Mouse (Mus musculus): ENCODE results near the gene Pmvk. TPM values are rescaled to one million over a fixed set of nuclear protein-coding genes. Genes with fewer than 3 reads are reported as not detected.

The Pmvk gene
- polyA plus RNA-seq, 1 experiment from 2014 or later = 70.4 TPM

GRCm38 (mm10) chr3:89435041-89435440 lies 19.3 kb upstream of the Pmvk start:
- H3K36me3 ChIP-seq = peaks cover 36% of the 10 kb centered on the region
- WGBS = 82% methylated on average over 7 of the region's 7 CpGs
- no peaks in the 10 kb centered on the region for H3K27me3 ChIP-seq (ENCODE audit: insufficient read depth, poor library complexity, severe bottlenecking)
- DNase-seq (ENCODE audit: low spot score) = no peak
- no peak overlapping the region for H3K27ac ChIP-seq
- peaks cover 48% of the 10 kb centered on the region for H3K4me1 ChIP-seq
- no peaks in the 10 kb centered on the region for H3K9me3 ChIP-seq
- no peak overlapping the region for H3K4me3 ChIP-seq

DNA sequence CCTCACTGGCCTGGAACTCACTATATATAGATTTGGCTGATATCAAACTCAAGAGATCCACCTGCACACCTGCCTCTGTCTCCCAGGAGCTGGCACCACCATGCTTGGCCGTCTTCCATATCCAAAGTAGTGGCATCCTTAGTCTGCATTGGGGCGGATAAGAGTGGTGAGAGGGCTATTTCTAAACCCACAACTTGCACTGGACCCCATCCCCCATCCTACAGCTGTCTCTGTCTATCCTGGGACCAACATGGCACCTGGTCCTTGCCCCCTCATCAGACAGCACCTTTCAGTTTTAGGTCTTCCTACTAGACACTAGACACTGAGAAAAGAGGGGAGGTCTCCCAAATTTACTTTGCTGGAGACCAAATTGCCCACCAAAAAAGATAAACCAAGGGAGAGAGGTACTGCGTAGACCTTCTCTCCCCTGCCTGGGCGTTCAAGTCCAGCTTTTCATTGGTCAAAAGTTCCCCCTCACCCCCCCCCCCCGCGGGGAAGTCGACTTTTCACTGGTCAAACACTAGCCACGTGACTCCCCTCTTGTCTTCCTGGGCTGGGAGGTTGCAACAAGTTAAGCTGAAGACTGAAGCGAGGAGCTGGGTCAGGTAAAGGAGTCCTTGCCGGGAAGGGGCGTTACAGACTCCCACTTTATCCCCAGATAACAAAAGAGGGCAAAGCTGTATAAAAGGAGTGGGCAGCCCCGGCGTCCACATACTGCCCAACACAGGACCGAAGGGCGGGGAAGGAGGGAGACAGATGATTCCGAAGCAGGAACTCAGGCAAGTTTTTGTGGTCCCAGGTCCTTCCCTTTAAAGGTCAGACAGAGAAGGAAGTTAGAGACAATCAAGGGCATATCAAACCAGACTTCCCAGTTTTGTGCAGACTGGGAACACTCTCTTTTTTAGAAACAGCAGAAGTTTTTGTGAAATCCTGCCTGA lies 17.9 kb upstream of the Pmvk start, which contains the start of gene Pbxip1:
Gene Pbxip1, plus strand, starts transcription at position 531 of the 938 bp plus-strand sequence.
- Histone ChIP-seq H3K4me3 (peak within 1 kb of the TSS; percentile 71), H3K9me3 (no peaks in the 10 kb centered on the region), H3K36me3 (peaks cover 49% of the 10 kb centered on the region), H3K27ac (peak within 1 kb of the TSS; percentile 92), H3K27me3 (ENCODE audit: insufficient read depth, poor library complexity, severe bottlenecking) (no peaks in the 10 kb centered on the region), H3K4me1 (peaks cover 41% of the 10 kb centered on the region)
- DNase-seq (ENCODE audit: low spot score) = peak; percentile 96
- 4% methylated on average over 16 of the region's 16 CpGs for WGBS

DNA sequence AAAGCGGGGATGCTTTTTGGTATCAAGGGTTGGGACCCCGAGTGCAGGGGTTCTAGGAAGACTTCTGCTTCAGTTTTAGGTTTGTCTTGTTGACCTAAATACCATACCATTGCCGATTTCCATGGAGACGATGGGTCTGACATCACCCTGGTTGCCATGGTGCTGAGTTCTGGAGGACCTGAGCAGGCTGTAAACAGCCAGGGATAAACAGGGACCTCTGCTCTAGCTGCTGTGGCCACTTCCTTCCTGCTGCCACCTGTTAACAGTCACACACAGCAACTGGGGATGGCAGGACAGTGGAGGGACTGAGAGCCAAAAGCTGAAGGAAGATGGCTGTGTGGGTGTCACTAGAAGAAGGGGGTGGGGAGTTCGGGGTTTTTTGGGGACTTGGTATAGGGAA lies 17.1 kb upstream of the Pmvk start:
- DNase-seq (ENCODE audit: low spot score) = no peak
- peaks cover 46% of the 10 kb centered on the region for H3K36me3 ChIP-seq
- H3K27ac ChIP-seq = peak overlapping the region; percentile 92
- no peaks in the 10 kb centered on the region for H3K9me3 ChIP-seq
- 36% methylated on average over 5 of the region's 5 CpGs for WGBS
- peaks cover 38% of the 10 kb centered on the region for H3K4me1 ChIP-seq
- peak overlapping the region; percentile 71 for H3K4me3 ChIP-seq
- no peaks in the 10 kb centered on the region for H3K27me3 ChIP-seq (ENCODE audit: insufficient read depth, poor library complexity, severe bottlenecking)

DNA sequence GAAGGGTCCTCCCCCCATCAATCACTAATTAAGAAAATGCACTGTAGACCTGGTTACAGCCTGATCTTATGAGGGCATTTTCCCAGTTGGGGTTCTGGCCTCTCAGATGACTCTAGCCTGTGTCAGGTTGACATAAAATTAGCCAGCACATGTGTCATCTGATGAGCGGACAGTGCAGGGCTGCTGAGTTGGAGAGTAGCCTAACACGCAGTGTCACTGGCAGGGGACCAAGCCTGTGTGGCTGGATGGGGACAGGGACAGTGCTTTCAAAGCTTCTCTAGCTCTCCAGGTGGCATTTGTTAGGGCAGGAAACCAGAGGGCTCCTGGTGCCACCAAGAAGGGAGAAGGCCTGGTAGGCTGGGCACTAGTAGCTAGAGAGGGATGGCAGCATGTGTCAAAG lies 13.7 kb upstream of the Pmvk start:
- no peak for DNase-seq (ENCODE audit: low spot score)
- Histone ChIP-seq H3K4me1 (peaks cover 21% of the 10 kb centered on the region), H3K27me3 (ENCODE audit: insufficient read depth, poor library complexity, severe bottlenecking) (no peaks in the 10 kb centered on the region), H3K27ac (no peak overlapping the region), H3K9me3 (no peaks in the 10 kb centered on the region), H3K4me3 (no peak overlapping the region), H3K36me3 (peaks cover 52% of the 10 kb centered on the region)
- WGBS = 96% methylated on average over 2 of the region's 2 CpGs

- 41% methylated on average over 13 of the region's 13 CpGs for WGBS
- no peak for DNase-seq (ENCODE audit: low spot score)
- Histone ChIP-seq H3K36me3 (peaks cover 41% of the 10 kb centered on the region), H3K27me3 (ENCODE audit: insufficient read depth, poor library complexity, severe bottlenecking) (no peaks in the 10 kb centered on the region), H3K4me3 (peak overlapping the region; percentile 24), H3K4me1 (peaks cover 52% of the 10 kb centered on the region), H3K27ac (peak overlapping the region; percentile 82), H3K9me3 (no peaks in the 10 kb centered on the region)
Observed at GRCm38 (mm10) chr3:89448720-89449537, 5.4 kb upstream of the Pmvk start.

GRCm38 (mm10) chr3:89449541-89449940 lies 4.8 kb upstream of the Pmvk start:
- peaks cover 36% of the 10 kb centered on the region for H3K36me3 ChIP-seq
- WGBS = 43% methylated on average over 7 of the region's 7 CpGs
- H3K27ac ChIP-seq = peak overlapping the region; percentile 82

DNA sequence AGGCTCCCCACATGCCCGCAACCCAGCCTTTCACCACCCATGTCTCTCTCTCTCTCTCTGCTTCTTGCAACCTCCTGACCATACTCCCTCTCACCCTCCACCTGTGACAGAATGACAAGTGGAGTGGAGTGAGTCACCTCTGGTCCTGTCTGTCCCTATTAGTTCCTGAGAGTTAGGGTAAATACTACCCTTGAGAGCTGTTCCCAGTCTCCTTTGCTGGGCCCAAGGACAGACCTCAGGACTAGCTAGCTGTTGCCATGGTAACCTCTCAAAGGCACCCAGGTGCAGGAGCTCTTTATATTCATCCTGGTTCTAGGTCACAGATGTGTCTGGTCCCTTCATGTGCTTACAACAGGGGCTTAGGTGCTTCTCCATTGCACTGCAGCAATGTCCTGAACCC lies 2.4 kb upstream of the Pmvk start:
- DNase-seq (ENCODE audit: low spot score) = no peak
- peaks cover 60% of the 10 kb centered on the region for H3K4me1 ChIP-seq
- H3K27me3 ChIP-seq (ENCODE audit: insufficient read depth, poor library complexity, severe bottlenecking) = no peaks in the 10 kb centered on the region
- peak overlapping the region; percentile 71 for H3K27ac ChIP-seq
- H3K4me3 ChIP-seq = no peak overlapping the region
- H3K9me3 ChIP-seq = no peaks in the 10 kb centered on the region
- WGBS = 64% methylated on average over 1 of the region's 1 CpGs
- H3K36me3 ChIP-seq = peaks cover 12% of the 10 kb centered on the region

More at GRCm38 (mm10) chr3:89449541-89449940, 4.8 kb upstream of the Pmvk start:
- Histone ChIP-seq H3K4me1 (peaks cover 55% of the 10 kb centered on the region), H3K27me3 (ENCODE audit: insufficient read depth, poor library complexity, severe bottlenecking) (no peaks in the 10 kb centered on the region), H3K9me3 (no peaks in the 10 kb centered on the region), H3K4me3 (peak overlapping the region; percentile 24; the same call in 1 of the 2 replicates)
- peak; percentile 87 for DNase-seq (ENCODE audit: low spot score)

DNA sequence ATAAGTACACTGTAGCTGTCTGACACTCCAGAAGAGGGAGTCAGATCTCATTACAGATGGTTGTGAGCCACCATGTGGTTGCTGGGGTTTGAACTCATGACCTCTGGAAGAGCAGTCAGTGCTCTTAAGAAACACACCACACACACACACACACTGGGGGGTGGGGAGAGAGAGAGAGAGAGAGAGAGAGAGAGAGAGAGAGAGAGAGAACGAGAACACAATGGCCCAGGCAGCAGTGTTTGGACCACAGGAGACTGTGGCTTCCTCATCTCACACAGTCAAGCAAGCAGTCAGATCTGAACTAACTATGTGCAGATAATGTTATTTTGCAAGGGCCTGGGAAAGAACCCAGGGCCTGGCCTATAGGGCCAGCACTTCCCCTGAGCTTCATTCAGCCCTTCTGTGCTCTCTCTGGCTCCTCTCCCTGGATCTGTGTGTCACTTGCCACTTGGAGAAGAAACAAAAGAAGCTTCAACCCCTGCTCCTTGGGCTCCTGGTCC lies 1.5 kb downstream of the Pmvk start:
- H3K27me3 ChIP-seq (ENCODE audit: insufficient read depth, poor library complexity, severe bottlenecking) = no peaks in the 10 kb centered on the region
- WGBS = 67% methylated on average over 1 of the region's 1 CpGs
- H3K27ac ChIP-seq = no peak overlapping the region
- 0 out of 2 replicates have a peak, but pooled peaks cover 2% of the 10 kb centered on the region for H3K36me3 ChIP-seq
- H3K9me3 ChIP-seq = no peaks in the 10 kb centered on the region
- no peak overlapping the region for H3K4me3 ChIP-seq
- peaks cover 54% of the 10 kb centered on the region for H3K4me1 ChIP-seq
- no peak for DNase-seq (ENCODE audit: low spot score)

DNA sequence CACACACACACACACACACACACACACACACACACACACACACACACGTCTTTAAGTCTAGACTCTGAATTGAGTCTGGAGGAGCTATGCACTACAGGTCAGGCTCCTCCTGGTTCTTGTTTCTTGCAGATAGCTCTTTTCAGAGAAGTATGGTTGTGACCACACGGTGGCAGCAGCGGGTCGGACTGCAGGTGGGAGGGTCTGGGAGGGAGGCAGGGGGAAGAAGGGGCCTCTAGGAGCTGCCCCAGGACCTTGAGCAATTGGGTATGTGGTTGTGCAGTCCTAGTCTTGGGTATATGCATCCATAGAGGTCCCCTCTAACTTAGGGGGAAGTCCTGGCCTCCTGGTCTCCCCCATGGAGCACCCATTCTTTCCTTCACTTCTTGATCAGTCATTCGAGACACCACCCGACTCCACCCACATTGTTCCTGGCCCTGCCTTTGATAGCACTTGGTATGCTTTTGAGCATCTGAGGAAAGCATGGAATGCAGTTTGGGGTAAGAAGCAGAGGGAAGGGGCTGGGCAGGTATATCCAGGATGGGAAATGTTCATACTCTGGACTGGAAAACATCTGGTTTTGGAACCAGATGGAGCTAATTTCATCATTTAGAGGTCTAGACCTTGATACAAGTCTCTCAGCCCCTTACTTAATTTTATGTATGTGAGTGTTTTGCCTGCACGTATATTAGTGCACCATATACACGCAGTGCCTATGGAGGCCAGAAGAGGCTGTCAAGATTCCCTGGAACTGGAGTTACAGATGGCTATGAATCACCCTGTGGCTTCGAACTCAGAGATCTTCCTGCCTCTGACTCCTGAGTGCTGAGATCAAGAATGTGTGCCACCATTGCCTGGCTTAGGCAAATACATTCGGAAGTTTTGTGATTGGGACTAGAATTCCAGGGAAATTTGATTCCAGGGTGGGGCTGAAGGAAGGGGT lies 2.7 kb downstream of the Pmvk start:
- peak; percentile 91 for DNase-seq (ENCODE audit: low spot score)
- H3K27ac ChIP-seq = 0 out of 2 replicates have a peak overlapping the region, but pooled peaks have one; percentile 22
- H3K36me3 ChIP-seq = 0 out of 2 replicates have a peak, but pooled peaks cover 7% of the 10 kb centered on the region
- 48% methylated on average over 10 of the region's 10 CpGs for WGBS
- H3K9me3 ChIP-seq = no peaks in the 10 kb centered on the region
- H3K4me3 ChIP-seq = no peak overlapping the region
- no peaks in the 10 kb centered on the region for H3K27me3 ChIP-seq (ENCODE audit: insufficient read depth, poor library complexity, severe bottlenecking)
- peaks cover 43% of the 10 kb centered on the region for H3K4me1 ChIP-seq

DNA sequence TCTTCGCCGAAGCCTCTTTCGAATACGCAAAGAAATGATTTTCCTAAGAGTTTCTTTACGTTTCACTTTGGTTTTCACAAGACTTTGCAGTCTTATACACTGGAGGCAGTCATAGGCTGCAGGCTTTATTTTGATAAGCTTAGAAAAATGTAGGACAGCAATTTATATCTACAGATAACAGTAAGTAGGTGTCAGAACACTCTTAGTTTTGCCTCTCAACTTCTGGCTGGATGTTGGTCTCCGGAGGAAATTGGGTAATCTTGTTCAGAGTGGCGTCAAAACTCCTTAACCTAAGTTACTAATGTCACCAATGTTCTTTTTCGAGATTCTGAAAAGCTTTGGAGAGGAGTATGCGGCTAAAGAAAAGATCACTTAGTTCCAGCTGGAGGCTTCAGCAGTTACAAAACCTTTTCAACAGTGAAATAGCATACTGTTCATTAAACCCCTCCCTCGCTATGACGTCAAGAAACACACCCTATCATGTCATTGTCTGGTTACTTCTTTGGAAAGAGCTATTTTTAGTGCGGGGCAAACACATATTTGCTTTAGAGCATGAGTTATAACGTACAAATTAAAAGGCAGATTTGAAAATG lies 4.1 kb downstream of the Pmvk start:
- Histone ChIP-seq H3K4me1 (peaks cover 33% of the 10 kb centered on the region), H3K4me3 (peak overlapping the region; percentile 71), H3K27ac (peak overlapping the region; percentile 92), H3K36me3 (0 out of 2 replicates have a peak, but pooled peaks cover 10% of the 10 kb centered on the region), H3K27me3 (ENCODE audit: insufficient read depth, poor library complexity, severe bottlenecking) (no peaks in the 10 kb centered on the region), H3K9me3 (no peaks in the 10 kb centered on the region)
- DNase-seq (ENCODE audit: low spot score) = no peak
- WGBS = 50% methylated on average over 13 of the region's 13 CpGs

DNA sequence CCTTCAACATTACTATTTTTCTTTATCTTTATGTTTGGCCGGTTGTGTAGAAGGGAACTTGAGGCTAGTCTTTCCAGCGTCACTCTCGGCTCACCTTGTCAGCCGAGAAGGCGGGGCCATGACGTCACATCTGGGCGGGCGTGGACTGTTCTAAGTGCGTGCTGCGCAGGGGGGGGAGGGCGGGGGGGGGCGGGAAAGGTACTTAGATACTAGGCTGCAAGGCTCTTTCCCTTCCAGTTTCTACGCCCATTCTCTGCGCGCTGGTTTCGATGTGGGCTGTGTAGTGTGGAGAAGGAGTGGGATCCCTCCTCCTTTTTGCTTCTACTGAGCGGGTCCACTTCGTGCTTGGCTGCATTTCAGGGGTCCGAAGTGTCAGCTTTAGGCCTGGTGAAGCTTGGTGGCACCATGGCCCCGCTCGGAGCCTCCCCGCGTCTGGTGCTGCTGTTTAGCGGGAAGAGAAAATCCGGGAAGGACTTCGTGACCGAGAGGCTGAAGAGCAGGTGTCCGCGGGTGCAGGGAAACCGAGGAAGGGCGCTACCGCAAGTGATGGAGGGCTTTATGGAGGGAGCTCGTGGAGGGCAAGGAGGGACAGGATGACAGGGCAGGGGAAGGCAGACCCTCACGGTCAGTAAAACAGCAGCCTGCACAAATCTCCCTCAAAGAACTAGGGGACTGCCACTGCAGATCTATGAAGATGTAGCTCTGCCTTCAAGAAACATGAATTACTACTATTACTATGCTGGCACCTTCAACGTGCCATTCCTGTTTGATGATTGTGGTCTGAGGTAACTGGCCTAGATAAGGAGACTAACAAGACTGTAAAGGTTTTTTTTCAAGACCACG lies 4.8 kb downstream of the Pmvk start:
- Histone ChIP-seq H3K4me3 (peak overlapping the region; percentile 71), H3K36me3 (peaks cover 12% of the 10 kb centered on the region; the same call in 1 of the 2 replicates), H3K27ac (peak overlapping the region; percentile 92), H3K9me3 (no peaks in the 10 kb centered on the region), H3K4me1 (peaks cover 33% of the 10 kb centered on the region), H3K27me3 (ENCODE audit: insufficient read depth, poor library complexity, severe bottlenecking) (no peaks in the 10 kb centered on the region)
- WGBS = under 1% methylated on average over 33 of the region's 36 CpGs
- DNase-seq (ENCODE audit: low spot score) = peak; percentile 95
